Mouse (Mus musculus) spleen, adult 2 months (tissue): Measurements from ENCODE around the gene Slco2a1. TPM values are rescaled to one million over a fixed set of nuclear protein-coding genes. Genes with fewer than 3 reads are reported as not detected.

Source experiments
- DNase-seq, 2 experiments: peaks; one replicate each; pipeline versions ENCODE4 v3.0.0 to v3.0.0-alpha.2; 2012 to 2021; ENCODE audit warnings: low spot score in 2 of 2, low read depth in 1 of 2
- H3K27ac ChIP-seq: fragments of 200-500 bp; 2 replicates; pipeline ENCODE4 v1.5.1; 2012; ENCODE audit warnings: low read length, inconsistent platforms; ENCODE audit not compliant: insufficient read depth
- H3K27me3 ChIP-seq: fragments of 200-500 bp; 2 replicates; pipeline ENCODE4 v1.6.1; 2012; ENCODE audit warnings: mild to moderate bottlenecking, moderate library complexity, low read length, inconsistent platforms; ENCODE audit not compliant: control insufficient read depth, insufficient read depth
- H3K36me3 ChIP-seq: fragments of 200-500 bp; 2 replicates; pipeline ENCODE4 v1.6.1; 2012; ENCODE audit warnings: mild to moderate bottlenecking, low read length, inconsistent platforms; ENCODE audit not compliant: control insufficient read depth, insufficient read depth
- H3K4me1 ChIP-seq: fragments of 200-500 bp; 2 replicates; pipeline ENCODE4 v1.6.1; 2011; ENCODE audit warnings: inconsistent platforms; ENCODE audit not compliant: control insufficient read depth, insufficient read depth, insufficient read length
- H3K4me3 ChIP-seq: fragments of 200-500 bp; 2 replicates; pipeline ENCODE4 v1.5.1; 2011; ENCODE audit warnings: mild to moderate bottlenecking, inconsistent platforms; ENCODE audit not compliant: insufficient read depth, insufficient read length; ENCODE audit errors: extremely low read depth
- CTCF ChIP-seq: fragments of 200-500 bp; IDR thresholded peaks from 2 replicates; pipeline ENCODE4 v1.5.1; 2011; ENCODE audit warnings: mild to moderate bottlenecking, inconsistent platforms; ENCODE audit not compliant: insufficient read depth, insufficient read length, insufficient replicate concordance; ENCODE audit errors: extremely low read depth
- POLR2A ChIP-seq: fragments of 200-500 bp; IDR thresholded peaks from 2 replicates; pipeline ENCODE4 v1.6.1; 2011; ENCODE audit warnings: low read depth, low read length, inconsistent platforms
- WGBS: fragments of 180-500 bp; shearing (Covaris S2); methylation state at CpG from one replicate; pipeline ENCODE4 v1.1.7; 2018; 5-methylcytosine and 5-hydroxymethylcytosine counted together
- polyA plus RNA-seq: library from polyadenylated mRNA; depleted of rRNA; stranded (reverse); fragments of >200 nt; gene quantifications from 2 replicates; pipeline ENCODE4 v1.2.3, GENCODE M21; 2012

The Slco2a1 gene
- polyA plus RNA-seq, 1 experiment, result 57.0 TPM

- 13% methylated on average over 18 of the region's 18 CpGs for WGBS
- Histone ChIP-seq H3K4me1 (peaks cover 10% of the 10 kb centered on the region; the same call in 1 of the 2 replicates), H3K27ac (peak overlapping the region; percentile 55), H3K36me3 (no peaks in the 10 kb centered on the region), H3K4me3 (peak overlapping the region; percentile 76), H3K27me3 (peaks cover 8% of the 10 kb centered on the region; the same call in 1 of the 2 replicates)
- no peak for DNase-seq
- no peak for TF ChIP-seq POLR2A
- TF ChIP-seq CTCF, result no peak
Observed at GRCm38 (mm10) chr9:103110727-103111501, 122.4 kb downstream of the Slco2a1 start.

GRCm38 (mm10) chr9:103111621-103112470 lies 123.3 kb downstream of the Slco2a1 start, which contains the start of gene Rab6b:
Gene Rab6b (plus strand): TSS chr9:103111787.
- DNase-seq, result no peak
- peak within 1 kb of the TSS; percentile 76 for H3K4me3 ChIP-seq
- peaks cover 10% of the 10 kb centered on the region; the same call in 1 of the 2 replicates for H3K4me1 ChIP-seq
- WGBS, result under 1% methylated on average over 74 of the region's 81 CpGs
- TF ChIP-seq CTCF, result no peak
- TF ChIP-seq POLR2A, result no peak
- H3K27ac ChIP-seq, result peak within 1 kb of the TSS; percentile 55
- H3K27me3 ChIP-seq, result peaks cover 8% of the 10 kb centered on the region; the same call in 1 of the 2 replicates
- H3K36me3 ChIP-seq, result no peaks in the 10 kb centered on the region

- Histone ChIP-seq H3K27ac (no peak overlapping the region), H3K27me3 (peaks cover 8% of the 10 kb centered on the region; the same call in 1 of the 2 replicates), H3K4me1 (peaks cover 10% of the 10 kb centered on the region; the same call in 1 of the 2 replicates), H3K36me3 (no peaks in the 10 kb centered on the region), H3K4me3 (peak overlapping the region; percentile 76)
- no peak for TF ChIP-seq POLR2A
- no peak for TF ChIP-seq CTCF
- no peak for DNase-seq
- 13% methylated on average over 35 of the region's 35 CpGs for WGBS
Observed at GRCm38 (mm10) chr9:103112471-103113271, 124.2 kb downstream of the Slco2a1 start.

GRCm38 (mm10) chr9:103113351-103113750 lies 124.8 kb downstream of the Slco2a1 start:
- Histone ChIP-seq H3K27me3 (peaks cover 8% of the 10 kb centered on the region; the same call in 1 of the 2 replicates), H3K4me3 (no peak overlapping the region), H3K27ac (no peak overlapping the region), H3K4me1 (peaks cover 10% of the 10 kb centered on the region; the same call in 1 of the 2 replicates), H3K36me3 (no peaks in the 10 kb centered on the region)
- no peak for DNase-seq
- 65% methylated on average over 11 of the region's 11 CpGs for WGBS
- TF ChIP-seq POLR2A, result no peak

GRCm38 (mm10) chr9:103114326-103114725 lies 125.8 kb downstream of the Slco2a1 start:
- peaks cover 10% of the 10 kb centered on the region; the same call in 1 of the 2 replicates for H3K4me1 ChIP-seq
- TF ChIP-seq CTCF (no peak), POLR2A (no peak)
- no peak overlapping the region for H3K27ac ChIP-seq
- H3K27me3 ChIP-seq, result peaks cover 8% of the 10 kb centered on the region; the same call in 1 of the 2 replicates
- no peak overlapping the region for H3K4me3 ChIP-seq
- no peak for DNase-seq
- H3K36me3 ChIP-seq, result no peaks in the 10 kb centered on the region
- 95% methylated on average over 8 of the region's 8 CpGs for WGBS

- WGBS, result 95% methylated on average over 13 of the region's 13 CpGs
- H3K4me1 ChIP-seq, result peaks cover 8% of the 10 kb centered on the region; the same call in 1 of the 2 replicates
- H3K36me3 ChIP-seq, result no peaks in the 10 kb centered on the region
- DNase-seq, result no peak
- H3K27ac ChIP-seq, result no peak overlapping the region
- peaks cover 8% of the 10 kb centered on the region; the same call in 1 of the 2 replicates for H3K27me3 ChIP-seq
- TF ChIP-seq POLR2A, result no peak
- TF ChIP-seq CTCF, result no peak
- no peak overlapping the region for H3K4me3 ChIP-seq
Observed at GRCm38 (mm10) chr9:103114901-103115300, 126.4 kb downstream of the Slco2a1 start.
